Mouse (Mus musculus): ENCODE data around the gene Alox5. TPM values are rescaled to one million over a fixed set of nuclear protein-coding genes. Genes with fewer than 3 reads are reported as not detected.

The Alox5 gene
- polyA plus RNA-seq, 1 experiment from 2014 or later, result 2.3 TPM

GRCm38 (mm10) chr6:116455781-116456180 is 5.2 kb downstream of the Alox5 start:
- H3K9me3 ChIP-seq (replicated peaks), result no peaks in the 10 kb centered on the region
- no peak overlapping the region for H3K27ac ChIP-seq
- no peak for ATAC-seq (replicated peaks; ENCODE audit: insufficient number of reproducible peaks, insufficient read depth, low FRiP score, low read depth)
- H3K4me1 ChIP-seq (replicated peaks), result peaks cover 5% of the 10 kb centered on the region
- no peak overlapping the region for H3K4me3 ChIP-seq
- peaks cover 16% of the 10 kb centered on the region for H3K27me3 ChIP-seq
- H3K9ac ChIP-seq, result no peak overlapping the region
- H3K36me3 ChIP-seq, result no peaks in the 10 kb centered on the region
- 75% methylated on average over 4 of the region's 4 CpGs for whole genome bisulfite sequencing
- no peak overlapping the region for H3K4me2 ChIP-seq

- H3K27ac ChIP-seq, result peak overlapping the region; percentile 77
- no peak overlapping the region for H3K4me3 ChIP-seq
- H3K36me3 ChIP-seq, result no peaks in the 10 kb centered on the region
- H3K4me2 ChIP-seq, result 0 out of 2 replicates have a peak overlapping the region, but pooled peaks have one; percentile 21
- 27% methylated on average over 4 of the region's 4 CpGs for WGBS
- no peaks in the 10 kb centered on the region for H3K27me3 ChIP-seq
- H3K4me1 ChIP-seq (replicated peaks), result peaks cover 16% of the 10 kb centered on the region
- no peaks in the 10 kb centered on the region for H3K9me3 ChIP-seq (replicated peaks)
- H3K9ac ChIP-seq, result no peak overlapping the region
- peak; percentile 83 for ATAC-seq (replicated peaks; ENCODE audit: insufficient number of reproducible peaks, insufficient read depth, low FRiP score, low read depth)
Measured at GRCm38 (mm10) chr6:116440849-116441248, 20.1 kb downstream of the Alox5 start.

DNA sequence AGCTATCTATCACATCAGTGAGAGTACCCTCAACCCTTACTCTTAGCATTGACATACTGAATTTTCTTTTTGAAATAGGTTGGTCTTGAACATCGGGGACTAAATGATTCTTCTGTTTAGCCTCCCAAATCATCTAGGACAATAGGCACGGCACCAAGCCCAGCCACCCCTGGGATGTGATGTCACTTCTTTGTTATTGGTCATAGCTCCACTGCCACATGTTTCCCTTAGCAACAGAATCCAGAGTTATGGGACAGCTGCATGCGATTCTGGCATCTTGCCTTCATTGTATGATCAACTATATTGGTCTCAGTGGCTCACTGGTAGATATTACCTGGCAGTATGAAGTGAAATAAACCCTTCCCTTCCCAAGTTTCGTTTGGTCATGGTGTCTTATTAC is 20.5 kb downstream of the Alox5 start:
- 0 out of 2 replicates have a peak overlapping the region, but pooled peaks have one; percentile 21 for H3K4me2 ChIP-seq
- ATAC-seq (replicated peaks; ENCODE audit: insufficient number of reproducible peaks, insufficient read depth, low FRiP score, low read depth), result no peak; the same call in 1 of the 2 replicates
- H3K4me1 ChIP-seq (replicated peaks), result peaks cover 16% of the 10 kb centered on the region
- H3K9ac ChIP-seq, result no peak overlapping the region
- H3K27ac ChIP-seq, result peak overlapping the region; percentile 77
- no peaks in the 10 kb centered on the region for H3K9me3 ChIP-seq (replicated peaks)
- no peaks in the 10 kb centered on the region for H3K27me3 ChIP-seq
- H3K4me3 ChIP-seq, result no peak overlapping the region
- 49% methylated on average over 4 of the region's 4 CpGs for WGBS
- H3K36me3 ChIP-seq, result no peaks in the 10 kb centered on the region

DNA sequence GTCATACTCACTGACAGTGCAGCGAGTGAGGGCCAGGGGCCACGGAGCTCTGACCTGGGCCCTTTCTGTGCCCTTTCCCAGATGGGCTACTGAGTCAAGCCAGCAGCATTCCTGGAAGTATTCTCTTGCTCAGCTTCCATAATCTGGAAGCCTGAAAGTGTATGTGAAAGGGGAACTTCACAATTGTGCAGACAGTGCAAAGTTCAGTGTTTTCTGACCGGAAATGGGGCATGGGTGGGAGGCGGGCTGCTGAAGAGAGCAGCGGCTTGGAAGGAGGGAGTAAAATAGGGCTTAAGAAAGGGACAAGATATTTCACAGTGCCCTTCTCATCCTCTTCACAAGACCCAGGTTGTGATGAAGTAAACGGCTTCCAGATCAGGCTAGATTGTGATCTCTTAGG is 21.4 kb downstream of the Alox5 start:
- H3K9ac ChIP-seq, result no peak overlapping the region
- ATAC-seq (replicated peaks; ENCODE audit: insufficient number of reproducible peaks, insufficient read depth, low FRiP score, low read depth), result no peak
- no peak overlapping the region for H3K27ac ChIP-seq
- H3K9me3 ChIP-seq (replicated peaks), result no peaks in the 10 kb centered on the region
- H3K4me2 ChIP-seq, result no peak overlapping the region
- H3K4me3 ChIP-seq, result no peak overlapping the region
- H3K4me1 ChIP-seq (replicated peaks), result peaks cover 16% of the 10 kb centered on the region
- H3K27me3 ChIP-seq, result no peaks in the 10 kb centered on the region
- no peaks in the 10 kb centered on the region for H3K36me3 ChIP-seq
- 78% methylated on average over 6 of the region's 6 CpGs for WGBS

- no peak overlapping the region for H3K27ac ChIP-seq
- H3K9ac ChIP-seq, result no peak overlapping the region
- H3K9me3 ChIP-seq (replicated peaks), result no peaks in the 10 kb centered on the region
- WGBS, result 78% methylated on average over 6 of the region's 6 CpGs
- peaks cover 16% of the 10 kb centered on the region for H3K4me1 ChIP-seq (replicated peaks)
- H3K4me3 ChIP-seq, result no peak overlapping the region
- H3K27me3 ChIP-seq, result no peaks in the 10 kb centered on the region
- H3K4me2 ChIP-seq, result no peak overlapping the region
- no peaks in the 10 kb centered on the region for H3K36me3 ChIP-seq
- ATAC-seq (replicated peaks; ENCODE audit: insufficient number of reproducible peaks, insufficient read depth, low FRiP score, low read depth), result no peak
Measured at GRCm38 (mm10) chr6:116438864-116439263, 22.1 kb downstream of the Alox5 start.

DNA sequence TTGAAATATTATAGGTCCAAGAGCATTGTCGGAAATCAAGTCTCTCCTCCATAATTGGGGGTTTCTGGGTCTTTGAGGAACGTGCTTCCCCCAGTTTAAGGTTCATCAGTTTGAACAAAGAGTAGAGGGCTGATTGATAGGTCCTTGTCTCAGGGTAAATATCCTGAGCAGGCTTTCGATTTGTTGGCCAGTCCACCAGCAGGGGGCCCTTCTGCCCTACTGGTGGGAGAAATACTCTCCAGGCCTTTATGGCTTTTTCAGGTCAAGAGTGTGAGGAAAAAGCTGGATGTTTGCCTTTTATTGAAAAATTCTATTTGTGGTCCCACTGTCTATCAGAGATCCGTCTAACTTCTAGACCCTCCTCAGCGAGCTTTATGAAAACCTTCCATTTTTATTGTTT is 32.7 kb downstream of the Alox5 start:
- Histone ChIP-seq H3K27ac (no peak overlapping the region), H3K4me2 (no peak overlapping the region), H3K4me3 (no peak overlapping the region), H3K27me3 (no peaks in the 10 kb centered on the region), H3K4me1 (replicated peaks) (no peaks in the 10 kb centered on the region), H3K9ac (no peak overlapping the region), H3K9me3 (replicated peaks) (no peaks in the 10 kb centered on the region), H3K36me3 (no peaks in the 10 kb centered on the region)
- 48% methylated on average over 5 of the region's 5 CpGs for WGBS
- ATAC-seq (replicated peaks; ENCODE audit: insufficient number of reproducible peaks, insufficient read depth, low FRiP score, low read depth), result no peak

DNA sequence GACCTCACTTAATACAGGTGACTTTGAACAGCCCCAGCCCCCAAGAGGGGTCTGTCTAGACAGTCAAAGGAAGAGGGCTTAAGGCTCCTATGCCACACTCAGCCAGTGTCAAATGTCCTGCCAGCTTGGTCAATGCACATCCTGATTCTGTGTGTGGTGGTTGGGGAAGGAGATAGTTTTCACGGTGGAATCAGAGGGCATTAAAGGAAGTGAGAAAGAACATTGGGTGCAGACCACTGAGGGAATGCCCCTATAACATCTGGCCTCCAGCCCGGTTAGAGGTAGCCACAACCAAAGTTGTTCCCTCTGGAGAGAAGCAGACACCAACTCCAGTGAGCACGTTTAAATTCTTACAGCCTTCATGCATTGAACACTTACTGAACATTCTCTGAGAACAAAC is 33.4 kb downstream of the Alox5 start:
- Histone ChIP-seq H3K27me3 (no peaks in the 10 kb centered on the region), H3K9ac (no peak overlapping the region), H3K9me3 (replicated peaks) (no peaks in the 10 kb centered on the region), H3K4me1 (replicated peaks) (no peaks in the 10 kb centered on the region), H3K36me3 (no peaks in the 10 kb centered on the region), H3K4me2 (no peak overlapping the region), H3K4me3 (no peak overlapping the region), H3K27ac (no peak overlapping the region)
- WGBS, result 75% methylated on average over 3 of the region's 3 CpGs
- no peak for ATAC-seq (replicated peaks; ENCODE audit: insufficient number of reproducible peaks, insufficient read depth, low FRiP score, low read depth)

- Histone ChIP-seq H3K27me3 (no peaks in the 10 kb centered on the region), H3K4me3 (no peak overlapping the region), H3K4me2 (no peak overlapping the region), H3K36me3 (no peaks in the 10 kb centered on the region), H3K27ac (no peak overlapping the region), H3K9ac (no peak overlapping the region), H3K4me1 (replicated peaks) (no peaks in the 10 kb centered on the region), H3K9me3 (replicated peaks) (no peaks in the 10 kb centered on the region)
- ATAC-seq (replicated peaks; ENCODE audit: insufficient number of reproducible peaks, insufficient read depth, low FRiP score, low read depth), result no peak
- 55% methylated on average over 2 of the region's 2 CpGs for WGBS
Measured at GRCm38 (mm10) chr6:116423664-116424063, 37.3 kb downstream of the Alox5 start.

- ATAC-seq (replicated peaks; ENCODE audit: insufficient number of reproducible peaks, insufficient read depth, low FRiP score, low read depth), result no peak
- H3K27me3 ChIP-seq, result no peaks in the 10 kb centered on the region
- H3K4me3 ChIP-seq, result no peak overlapping the region
- no peak overlapping the region for H3K9ac ChIP-seq
- no peaks in the 10 kb centered on the region for H3K36me3 ChIP-seq
- no peak overlapping the region for H3K4me2 ChIP-seq
- 81% methylated on average over 7 of the region's 7 CpGs for WGBS
- H3K4me1 ChIP-seq (replicated peaks), result no peaks in the 10 kb centered on the region
- H3K27ac ChIP-seq, result no peak overlapping the region
- no peaks in the 10 kb centered on the region for H3K9me3 ChIP-seq (replicated peaks)
Measured at GRCm38 (mm10) chr6:116422991-116423390, 38.0 kb downstream of the Alox5 start.

DNA sequence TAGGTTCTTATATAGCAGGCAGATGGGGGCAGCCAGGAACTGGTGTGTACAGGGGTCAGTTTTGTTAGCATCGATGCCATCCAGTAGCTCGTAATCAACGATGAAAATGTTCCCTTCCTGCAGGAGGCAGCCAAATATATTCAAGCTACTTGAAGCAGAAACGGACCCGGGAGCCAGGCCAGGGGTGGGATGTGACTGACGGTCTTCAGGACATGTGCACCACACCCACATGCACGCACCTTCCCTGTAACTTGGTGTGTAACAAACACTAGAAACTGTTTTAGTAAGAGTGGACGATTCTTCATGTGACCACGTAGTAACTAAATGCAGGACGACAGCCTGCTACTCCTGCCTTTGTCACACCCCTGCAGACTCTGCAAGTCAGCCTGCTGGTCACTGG is 40.7 kb downstream of the Alox5 start:
- no peaks in the 10 kb centered on the region for H3K36me3 ChIP-seq
- peaks cover 4% of the 10 kb centered on the region; the same call in 1 of the 2 replicates for H3K4me1 ChIP-seq (replicated peaks)
- H3K9me3 ChIP-seq (replicated peaks), result no peaks in the 10 kb centered on the region
- no peak overlapping the region for H3K4me3 ChIP-seq
- H3K27me3 ChIP-seq, result no peaks in the 10 kb centered on the region
- no peak overlapping the region for H3K27ac ChIP-seq
- WGBS, result 71% methylated on average over 10 of the region's 10 CpGs
- H3K4me2 ChIP-seq, result no peak overlapping the region
- ATAC-seq (replicated peaks; ENCODE audit: insufficient number of reproducible peaks, insufficient read depth, low FRiP score, low read depth), result no peak
- no peak overlapping the region for H3K9ac ChIP-seq

GRCm38 (mm10) chr6:116419699-116420098 is 41.3 kb downstream of the Alox5 start:
- Histone ChIP-seq H3K9ac (no peak overlapping the region), H3K4me1 (replicated peaks) (peaks cover 4% of the 10 kb centered on the region; the same call in 1 of the 2 replicates), H3K36me3 (no peaks in the 10 kb centered on the region), H3K27ac (no peak overlapping the region), H3K9me3 (replicated peaks) (no peaks in the 10 kb centered on the region), H3K27me3 (no peaks in the 10 kb centered on the region), H3K4me2 (no peak overlapping the region), H3K4me3 (no peak overlapping the region)
- WGBS, result 58% methylated on average over 6 of the region's 6 CpGs
- ATAC-seq (replicated peaks; ENCODE audit: insufficient number of reproducible peaks, insufficient read depth, low FRiP score, low read depth), result no peak

DNA sequence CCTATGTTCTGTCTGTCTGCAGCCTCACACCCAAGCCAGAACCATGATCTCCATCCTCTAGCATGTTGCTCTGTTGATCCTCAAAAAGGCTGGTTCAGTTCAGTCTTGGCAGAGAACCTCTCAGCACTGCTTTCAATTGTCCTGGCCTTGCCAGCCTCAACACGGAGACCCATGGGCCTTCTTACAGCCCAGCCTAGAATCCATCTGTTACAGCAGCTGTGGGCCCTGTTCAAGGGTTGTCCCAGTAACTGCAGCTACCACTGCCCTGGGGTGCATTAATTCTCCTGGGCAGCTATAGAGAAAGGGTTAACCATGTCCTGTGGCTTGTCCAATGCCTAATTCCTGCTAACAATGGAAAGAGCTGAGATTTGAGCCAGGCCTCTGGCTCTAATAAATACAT is 42.5 kb downstream of the Alox5 start:
- peaks cover 8% of the 10 kb centered on the region for H3K4me1 ChIP-seq (replicated peaks)
- no peaks in the 10 kb centered on the region for H3K36me3 ChIP-seq
- no peaks in the 10 kb centered on the region for H3K27me3 ChIP-seq
- H3K9me3 ChIP-seq (replicated peaks), result no peaks in the 10 kb centered on the region
- WGBS, result 93% methylated on average over 1 of the region's 1 CpGs
- no peak overlapping the region for H3K27ac ChIP-seq
- no peak overlapping the region for H3K4me3 ChIP-seq
- H3K4me2 ChIP-seq, result no peak overlapping the region
- ATAC-seq (replicated peaks; ENCODE audit: insufficient number of reproducible peaks, insufficient read depth, low FRiP score, low read depth), result no peak
- no peak overlapping the region for H3K9ac ChIP-seq
